Mouse (Mus musculus) embryonic stem cell, embryonic (primary cell): Measurements from ENCODE around the gene Pnkp.

Experiments
- CTCF ChIA-PET, 4 experiments: fragments of 300-600 bp in 2 of 4; fragments of 350-600 bp in 2 of 4; sonication (Branson Sonifier 250); formaldehyde crosslinking; loops; one replicate each; lab custom pipeline; 2022; ENCODE audit warnings: inconsistent platforms in 2 of 4; lab: Charles Lee
- POLR2A ChIA-PET, 4 experiments: fragments of 300-600 bp in 2 of 4; fragments of 350-600 bp in 2 of 4; sonication (Branson Sonifier 250); formaldehyde crosslinking; loops; one replicate each; lab custom pipeline; 2022; ENCODE audit warnings: antibody characterized with exemption in 4 of 4, inconsistent platforms in 1 of 4; lab: Charles Lee

Pnkp gene

GRCm38 (mm10) chr7:44819391-44819790 is 37.5 kb upstream of the Pnkp start:
- ChIA-PET CTCF (interaction anchor here in 2 of 4 experiments (0.5 to 2.2 kb wide), 5 partner anchors 9 to 98 kb away, joined by 3 to 11 read pairs (median 3); partner anchors contain the start of gene Ptov1 (in 1 of the 2)), POLR2A (interaction anchor here (0.8 to 43.6 kb wide), 75 partner anchors 9 to 576 kb away, joined by 3 to 2007 read pairs (median 4); partner anchors contain the start of genes Akt1s1 (in 4 of the 4), Tbc1d17 (in 4 of the 4), Ap2a1 (in 3 of the 4) and Izumo2 (in 3 of the 4))

GRCm38 (mm10) chr7:44819863-44820262 is 37.1 kb upstream of the Pnkp start:
- CTCF ChIA-PET, result interaction anchor here in 1 of 4 experiments (0.5 to 2.2 kb wide), 4 partner anchors 9 to 99 kb away, joined by 3 to 11 read pairs (median 3); partner anchors contain the start of gene Ptov1

GRCm38 (mm10) chr7:44820525-44820924 is 36.4 kb upstream of the Pnkp start:
- ChIA-PET CTCF (interaction anchor here in 1 of 4 experiments (1.2 to 1.8 kb wide), 2 partner anchors 76 to 112 kb away, joined by 3 to 4 read pairs; partner anchors contain the start of genes Fuz and Izumo2), POLR2A (interaction anchor here (0.6 to 43.6 kb wide), 40 partner anchors 8 to 352 kb away, joined by 3 to 2007 read pairs (median 5); partner anchors contain the start of genes Akt1s1 (in 3 of the 4), Tbc1d17 (in 3 of the 4), Izumo2 (in 2 of the 4) and Pnkp (in 2 of the 4))

More at GRCm38 (mm10) chr7:44819863-44820262, 37.1 kb upstream of the Pnkp start:
- POLR2A ChIA-PET, result interaction anchor here (0.6 to 43.6 kb wide), 48 partner anchors 8 to 519 kb away, joined by 3 to 2007 read pairs (median 6); partner anchors contain the start of genes Akt1s1 (in 4 of the 4), Tbc1d17 (in 4 of the 4), Izumo2 (in 3 of the 4) and Ptov1 (in 3 of the 4)

- POLR2A ChIA-PET, result interaction anchor here (0.6 to 43.6 kb wide), 47 partner anchors 9 to 1258 kb away, joined by 3 to 2007 read pairs (median 4); partner anchors contain the start of genes Akt1s1 (in 3 of the 4), Tbc1d17 (in 3 of the 4), Izumo2 (in 2 of the 4) and Pnkp (in 2 of the 4)
Measured at GRCm38 (mm10) chr7:44821666-44822448, 35.1 kb upstream of the Pnkp start.

GRCm38 (mm10) chr7:44823409-44823808 is 33.5 kb upstream of the Pnkp start:
- POLR2A ChIA-PET, result interaction anchor here (0.6 to 52.0 kb wide), 60 partner anchors 6 to 1469 kb away, joined by 3 to 2007 read pairs (median 5); partner anchors contain the start of genes Akt1s1 (in 4 of the 4), Il4i1 (in 4 of the 4), Nup62 (in 4 of the 4) and Tbc1d17 (in 4 of the 4)
- CTCF ChIA-PET, result interaction anchor here (0.6 to 2.9 kb wide), 24 partner anchors 9 to 428 kb away, joined by 3 to 8 read pairs (median 3); partner anchors contain the start of genes Akt1s1 (in 2 of the 4), Tbc1d17 (in 2 of the 4) and Ap2a1 (in 1 of the 4)

More at GRCm38 (mm10) chr7:44821666-44822448, 35.1 kb upstream of the Pnkp start:
- CTCF ChIA-PET, result interaction anchor here in 3 of 4 experiments (0.5 to 1.8 kb wide), 11 partner anchors 17 to 1094 kb away, joined by 3 to 7 read pairs (median 3); partner anchors contain the start of genes Fuz (in 1 of the 3), Izumo2 (in 1 of the 3) and Vrk3 (in 1 of the 3)

GRCm38 (mm10) chr7:44824872-44825271 is 32.1 kb upstream of the Pnkp start:
- CTCF ChIA-PET, result interaction anchor here (0.6 to 5.1 kb wide), 48 partner anchors 8 to 329 kb away, joined by 3 to 28 read pairs (median 4); partner anchors contain the start of genes Atf5 (in 3 of the 4), Il4i1 (in 3 of the 4), Nup62 (in 3 of the 4) and Akt1s1 (in 2 of the 4)
- POLR2A ChIA-PET, result interaction anchor here (0.5 to 52.0 kb wide), 53 partner anchors 7 to 449 kb away, joined by 3 to 2007 read pairs (median 4); partner anchors contain the start of genes Il4i1 (in 4 of the 4), Nup62 (in 4 of the 4), Akt1s1 (in 3 of the 4) and Atf5 (in 3 of the 4)

GRCm38 (mm10) chr7:44826771-44827170 is 30.2 kb upstream of the Pnkp start:
- POLR2A ChIA-PET, result interaction anchor here (0.6 to 52.0 kb wide), 35 partner anchors 7 to 630 kb away, joined by 3 to 2007 read pairs (median 4); partner anchors contain the start of genes Akt1s1 (in 4 of the 4), Il4i1 (in 4 of the 4), Nup62 (in 4 of the 4) and Tbc1d17 (in 4 of the 4)
- CTCF ChIA-PET, result interaction anchor here in 2 of 4 experiments (0.9 to 5.1 kb wide), 7 partner anchors 7 to 171 kb away, joined by 3 to 28 read pairs (median 6); partner anchors contain the start of genes Atf5 (in 2 of the 2), Il4i1 (in 1 of the 2) and Nup62 (in 1 of the 2)

- ChIA-PET CTCF (interaction anchor here in 1 of 4 experiments (0.5 to 5.1 kb wide), 6 partner anchors 10 to 180 kb away, joined by 3 to 28 read pairs (median 6); partner anchors contain the start of genes Atf5, Il4i1 and Nup62), POLR2A (interaction anchor here (0.6 to 52.0 kb wide), 30 partner anchors 7 to 524 kb away, joined by 3 to 2007 read pairs (median 5); partner anchors contain the start of genes Akt1s1 (in 3 of the 4), Atf5 (in 3 of the 4), Il4i1 (in 3 of the 4) and Nup62 (in 3 of the 4))
Measured at GRCm38 (mm10) chr7:44828706-44829105, 28.2 kb upstream of the Pnkp start.

- ChIA-PET CTCF (interaction anchor here in 2 of 4 experiments (0.6 to 0.9 kb wide), 2 partner anchors 9 to 140 kb away, joined by 3 to 4 read pairs; no protein-coding TSS in a partner anchor), POLR2A (interaction anchor here (0.9 to 52.0 kb wide), 8 partner anchors 3 to 134 kb away, joined by 3 to 2007 read pairs (median 4); partner anchors contain the start of genes Il4i1 (in 3 of the 4), Nup62 (in 3 of the 4), Atf5 (in 2 of the 4) and Akt1s1 (in 1 of the 4))
Measured at GRCm38 (mm10) chr7:44832763-44833162, 24.2 kb upstream of the Pnkp start.

- POLR2A ChIA-PET, result interaction anchor here in 3 of 4 experiments (0.6 to 52.0 kb wide), 14 partner anchors 0 to 1105 kb away, joined by 3 to 2007 read pairs (median 8); partner anchors contain the start of genes Akt1s1 (in 2 of the 3), Atf5 (in 2 of the 3), Il4i1 (in 2 of the 3) and Nup62 (in 2 of the 3)
- CTCF ChIA-PET, result interaction anchor here in 1 of 4 experiments (1.0 kb wide), 1 partner anchor 11 kb away, joined by 3 read pairs; no protein-coding TSS in a partner anchor
Measured at GRCm38 (mm10) chr7:44835373-44836015, 21.4 kb upstream of the Pnkp start.

GRCm38 (mm10) chr7:44836016-44836404 is 20.9 kb upstream of the Pnkp start:
- ChIA-PET CTCF (interaction anchor here in 2 of 4 experiments (0.8 to 1.3 kb wide), 2 partner anchors 11 kb away, joined by 3 to 4 read pairs; no protein-coding TSS in a partner anchor), POLR2A (interaction anchor here (0.6 to 52.0 kb wide), 14 partner anchors 0 to 140 kb away, joined by 3 to 2007 read pairs (median 4); partner anchors contain the start of genes Akt1s1 (in 2 of the 4), Atf5 (in 2 of the 4), Il4i1 (in 2 of the 4) and Nup62 (in 2 of the 4))

- ChIA-PET POLR2A (interaction anchor here (0.6 to 52.0 kb wide), 15 partner anchors 1 to 139 kb away, joined by 3 to 2007 read pairs (median 4); partner anchors contain the start of genes Akt1s1 (in 2 of the 4), Atf5 (in 2 of the 4), Il4i1 (in 2 of the 4) and Nup62 (in 2 of the 4)), CTCF (interaction anchor here in 2 of 4 experiments (0.8 to 1.5 kb wide), 3 partner anchors 11 to 13 kb away, joined by 3 to 6 read pairs (median 4); no protein-coding TSS in a partner anchor)
Measured at GRCm38 (mm10) chr7:44836423-44837053, 20.4 kb upstream of the Pnkp start.

- CTCF ChIA-PET, result interaction anchor here (0.6 to 2.2 kb wide), 8 partner anchors 11 to 311 kb away, joined by 3 to 7 read pairs (median 4); partner anchors contain the start of gene Fuz (in 1 of the 4)
Measured at GRCm38 (mm10) chr7:44838073-44838472, 18.9 kb upstream of the Pnkp start.

GRCm38 (mm10) chr7:44839171-44839490 is 17.8 kb upstream of the Pnkp start:
- CTCF ChIA-PET, result interaction anchor here in 2 of 4 experiments (0.7 to 2.2 kb wide), 8 partner anchors 9 to 312 kb away, joined by 3 to 12 read pairs (median 4); partner anchors contain the start of genes Akt1s1 (in 1 of the 2) and Tbc1d17 (in 1 of the 2)
- POLR2A ChIA-PET, result interaction anchor here (0.6 to 52.0 kb wide), 21 partner anchors 3 to 614 kb away, joined by 3 to 2007 read pairs (median 4); partner anchors contain the start of genes Akt1s1 (in 2 of the 4), Atf5 (in 2 of the 4), Il4i1 (in 2 of the 4) and Nup62 (in 2 of the 4)

More at GRCm38 (mm10) chr7:44838073-44838472, 18.9 kb upstream of the Pnkp start:
- POLR2A ChIA-PET, result interaction anchor here (0.6 to 52.0 kb wide), 22 partner anchors 2 to 164 kb away, joined by 3 to 2007 read pairs (median 4); partner anchors contain the start of genes Il4i1 (in 3 of the 4), Nup62 (in 3 of the 4), Akt1s1 (in 2 of the 4) and Atf5 (in 2 of the 4)
